Mouse (Mus musculus) erythroblast, embryonic 14.5 days (primary cell): Measurements from ENCODE around the gene Inpp4a.

ENCODE experiments used
- GATA1 ChIP-seq: IDR thresholded peaks from 2 replicates; pipeline ENCODE4 v1.6.1; 2012; ENCODE audit warnings: low read length, inconsistent platforms, mixed read lengths
- TAL1 ChIP-seq: IDR thresholded peaks from 3 replicates; pipeline ENCODE4 v1.6.1; 2012; ENCODE audit warnings: low read length, inconsistent platforms, mixed read lengths

DNA sequence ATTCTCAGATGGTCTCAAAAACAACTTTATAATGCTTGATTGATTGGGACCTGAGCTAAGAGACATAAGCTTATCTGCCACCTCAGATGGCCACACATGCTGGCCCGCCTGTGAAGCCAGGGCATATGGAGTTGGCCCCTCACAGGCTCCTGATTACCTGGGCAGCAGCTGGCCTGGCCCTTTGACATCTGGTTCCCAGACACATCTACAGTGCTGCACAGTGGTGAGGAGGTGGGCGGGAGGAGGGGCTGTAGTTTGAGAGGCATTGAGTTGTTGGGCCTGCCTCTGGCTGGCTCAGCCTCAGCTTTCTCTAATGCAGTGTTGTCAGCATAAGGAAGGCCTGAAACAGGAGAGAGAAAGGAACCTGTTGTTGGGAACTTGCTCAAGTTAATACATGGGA, 77.1 kb downstream of the Inpp4a start:
- TF ChIP-seq TAL1 (no peak), GATA1 (no peak)
